Mouse (Mus musculus) midbrain, embryonic 16.5 days (tissue): ENCODE measurements around the gene Scap. TPM values are rescaled to one million over a fixed set of nuclear protein-coding genes. Genes with fewer than 3 reads are reported as not detected.

ENCODE experiments used
- ATAC-seq: fragments of 200-750 bp; cut with Nextera tagmentation; 2 replicates; pipeline ENCODE4 v1.8.0; 2017; ENCODE audit warnings: moderate TSS enrichment
- H3K27ac ChIP-seq: fragments of 300-500 bp; sonication (generic); 2 replicates; pipeline ENCODE4 v1.5.1; 2014; ENCODE audit warnings: mild to moderate bottlenecking, low read length, mixed read lengths
- H3K27me3 ChIP-seq: fragments of 300-500 bp; sonication (generic); 2 replicates; pipeline ENCODE4 v1.6.1; 2014; ENCODE audit warnings: low read depth, low read length, mixed read lengths; ENCODE audit not compliant: control insufficient read depth, insufficient read depth
- H3K36me3 ChIP-seq: fragments of 300-500 bp; sonication (generic); 2 replicates; pipeline ENCODE4 v1.6.1; 2014; ENCODE audit warnings: mild to moderate bottlenecking, low read length, moderate library complexity, mixed read lengths; ENCODE audit not compliant: control insufficient read depth, insufficient read depth
- H3K4me1 ChIP-seq: fragments of 300-500 bp; sonication (generic); 2 replicates; pipeline ENCODE4 v1.6.1; 2014; ENCODE audit warnings: mild to moderate bottlenecking, low read length, mixed read lengths; ENCODE audit not compliant: control insufficient read depth, insufficient read depth
- H3K4me2 ChIP-seq: fragments of 300-500 bp; sonication (generic); 2 replicates; pipeline ENCODE4 v1.6.1; 2014; ENCODE audit warnings: mild to moderate bottlenecking, low read length, mixed read lengths
- H3K4me3 ChIP-seq: fragments of 300-500 bp; sonication (generic); 2 replicates; pipeline ENCODE4 v1.5.1; 2014; ENCODE audit warnings: low read depth, mild to moderate bottlenecking, low read length, moderate library complexity, mixed read lengths
- H3K9ac ChIP-seq: fragments of 300-500 bp; sonication (generic); 2 replicates; pipeline ENCODE4 v1.6.1; 2014; ENCODE audit warnings: low read depth, low read length, mixed read lengths
- H3K9me3 ChIP-seq: fragments of 300-500 bp; sonication (generic); replicated peaks from 2 replicates; pipeline ENCODE4 v1.6.1; 2014; ENCODE audit warnings: mild to moderate bottlenecking, low read length, mixed read lengths; ENCODE audit not compliant: control insufficient read depth, poor library complexity, severe bottlenecking
- WGBS: fragments of 180-500 bp; shearing (Covaris S2); extraction: QIAGEN DNeasy Blood & Tissue Kit; methylation state at CpG from one replicate; pipeline ENCODE4 v1.1.7; 2014; 5-methylcytosine and 5-hydroxymethylcytosine counted together
- polyA plus RNA-seq: library from polyadenylated mRNA; unstranded; fragments of >200 nt; fragmentation: Nextera tagmentation; extraction: Ambion mirVana; gene quantifications from 2 replicates; pipeline ENCODE4 v1.2.1, GENCODE M21; 2015

Gene Scap
- polyA plus RNA-seq, 1 experiment from 2014 or later: 64.5 TPM

- Histone ChIP-seq H3K9me3 (no peaks in the 10 kb centered on the region), H3K27ac (no peak overlapping the region), H3K4me3 (no peak overlapping the region), H3K27me3 (no peaks in the 10 kb centered on the region), H3K4me1 (peaks cover 13% of the 10 kb centered on the region), H3K9ac (no peak overlapping the region), H3K4me2 (no peak overlapping the region), H3K36me3 (no peaks in the 10 kb centered on the region)
- WGBS: 49% methylated on average over 6 of the region's 6 CpGs
- ATAC-seq: no peak
Observed at GRCm38 (mm10) chr9:110410908-110411887, 78.1 kb downstream of the Scap start.

- no peaks in the 10 kb centered on the region for H3K27me3 ChIP-seq
- peaks cover 5% of the 10 kb centered on the region for H3K4me1 ChIP-seq
- no peak overlapping the region for H3K27ac ChIP-seq
- H3K9ac ChIP-seq: no peak overlapping the region
- H3K4me3 ChIP-seq: no peak overlapping the region
- WGBS: 84% methylated on average over 7 of the region's 7 CpGs
- H3K4me2 ChIP-seq: no peak overlapping the region
- no peaks in the 10 kb centered on the region for H3K9me3 ChIP-seq
- H3K36me3 ChIP-seq: no peaks in the 10 kb centered on the region
- ATAC-seq: no peak
Observed at GRCm38 (mm10) chr9:110412926-110413325, 79.8 kb downstream of the Scap start.

GRCm38 (mm10) chr9:110413785-110414184 is 80.7 kb downstream of the Scap start:
- no peaks in the 10 kb centered on the region for H3K27me3 ChIP-seq
- H3K4me1 ChIP-seq: peaks cover 3% of the 10 kb centered on the region
- H3K4me3 ChIP-seq: no peak overlapping the region
- no peaks in the 10 kb centered on the region for H3K36me3 ChIP-seq
- no peak overlapping the region for H3K9ac ChIP-seq
- WGBS: 47% methylated on average over 9 of the region's 9 CpGs
- ATAC-seq: no peak
- no peak overlapping the region for H3K27ac ChIP-seq
- no peak overlapping the region for H3K4me2 ChIP-seq
- H3K9me3 ChIP-seq: no peaks in the 10 kb centered on the region

GRCm38 (mm10) chr9:110419511-110420112 is 86.5 kb downstream of the Scap start, which contains the start of gene Ngp:
Gene Ngp, plus strand, starts transcription at chr9:110419747.
- no peak for ATAC-seq

GRCm38 (mm10) chr9:110431241-110431640 is 98.2 kb downstream of the Scap start:
- WGBS: 76% methylated on average over 8 of the region's 8 CpGs
- H3K27ac ChIP-seq: no peak overlapping the region
- H3K9ac ChIP-seq: no peak overlapping the region
- no peak overlapping the region for H3K4me3 ChIP-seq
- no peak for ATAC-seq
- no peaks in the 10 kb centered on the region for H3K9me3 ChIP-seq
- H3K27me3 ChIP-seq: no peaks in the 10 kb centered on the region
- H3K36me3 ChIP-seq: peaks cover 30% of the 10 kb centered on the region
- no peak overlapping the region for H3K4me2 ChIP-seq
- H3K4me1 ChIP-seq: no peaks in the 10 kb centered on the region

More at GRCm38 (mm10) chr9:110419511-110420112, 86.5 kb downstream of the Scap start, which contains the start of gene Ngp:
- WGBS: 92% methylated on average over 12 of the region's 12 CpGs
- H3K4me3 ChIP-seq: no peak within 1 kb of the TSS
- no peaks in the 10 kb centered on the region for H3K9me3 ChIP-seq
- H3K36me3 ChIP-seq: no peaks in the 10 kb centered on the region
- H3K9ac ChIP-seq: no peak within 1 kb of the TSS
- H3K27me3 ChIP-seq: no peaks in the 10 kb centered on the region
- no peaks in the 10 kb centered on the region for H3K4me1 ChIP-seq
- no peak within 1 kb of the TSS for H3K4me2 ChIP-seq
- no peak within 1 kb of the TSS for H3K27ac ChIP-seq

- H3K4me3 ChIP-seq: no peak overlapping the region
- WGBS: 96% methylated on average over 2 of the region's 2 CpGs
- H3K4me2 ChIP-seq: no peak overlapping the region
- no peak for ATAC-seq
- H3K27ac ChIP-seq: no peak overlapping the region
- no peaks in the 10 kb centered on the region for H3K4me1 ChIP-seq
- no peak overlapping the region for H3K9ac ChIP-seq
- no peaks in the 10 kb centered on the region for H3K27me3 ChIP-seq
- H3K36me3 ChIP-seq: peaks cover 37% of the 10 kb centered on the region
- H3K9me3 ChIP-seq: no peaks in the 10 kb centered on the region
Observed at GRCm38 (mm10) chr9:110433045-110433444, 100.0 kb downstream of the Scap start.

Other genes starting within 250 kb of the Scap start
- 80.0 and 105 TPM in 2 replicates for gene Smarcc1, start 215.6 kb upstream of the Scap start, polyA plus RNA-seq
- gene Dhx30, start 215.5 kb upstream of the Scap start, polyA plus RNA-seq: 177 and 187 TPM in 2 replicates
- 180 and 230 TPM in 2 replicates for gene Cspg5, start 89.5 kb upstream of the Scap start, polyA plus RNA-seq
- gene Elp6, start 28.1 kb upstream of the Scap start, polyA plus RNA-seq: 39.4 and 41.0 TPM in 2 replicates
- 18.5 and 24.0 TPM in 2 replicates for gene Ptpn23, start 74.9 kb downstream of the Scap start, polyA plus RNA-seq
- 0.80 and 1.4 TPM in 2 replicates for gene Ngp, start 86.5 kb downstream of the Scap start, polyA plus RNA-seq
- 29.1 and 32.2 TPM in 2 replicates for gene Klhl18, start 143.4 kb downstream of the Scap start, polyA plus RNA-seq
- 4.7 and 5.4 TPM in 2 replicates for gene Kif9, start 143.7 kb downstream of the Scap start, polyA plus RNA-seq
- 32.6 and 39.6 TPM in 2 replicates for gene Setd2, start 199.3 kb downstream of the Scap start, polyA plus RNA-seq